Mouse (Mus musculus) hindbrain, postnatal 0 days (tissue): ENCODE measurements around the gene Ppp3r1. TPM values are rescaled to one million over a fixed set of nuclear protein-coding genes. Genes with fewer than 3 reads are reported as not detected.

Experiments
- ATAC-seq: fragments of 200-750 bp; cut with Nextera tagmentation; 2 replicates; pipeline ENCODE4 v1.8.0; 2017; ENCODE audit warnings: mild to moderate bottlenecking, moderate TSS enrichment, moderate library complexity
- DNase-seq: peaks from one replicate; pipeline ENCODE4 v3.0.0-alpha.2; 2015; ENCODE audit warnings: low spot score
- H3K27ac ChIP-seq: fragments of 300-500 bp; sonication (generic); 2 replicates; pipeline ENCODE4 v1.5.1; 2014; ENCODE audit warnings: mild to moderate bottlenecking
- H3K27me3 ChIP-seq: fragments of 300-500 bp; sonication (generic); 2 replicates; pipeline ENCODE4 v1.6.1; 2014; ENCODE audit warnings: low read length, mixed read lengths; ENCODE audit not compliant: insufficient read depth
- H3K36me3 ChIP-seq: fragments of 300-500 bp; sonication (generic); 2 replicates; pipeline ENCODE4 v1.6.1; 2014; ENCODE audit warnings: low read length, mixed read lengths; ENCODE audit not compliant: insufficient read depth
- H3K4me1 ChIP-seq: fragments of 300-500 bp; sonication (generic); 2 replicates; pipeline ENCODE4 v1.6.1; 2014; ENCODE audit warnings: antibody characterized with exemption, low read length, mixed read lengths; ENCODE audit not compliant: insufficient read depth
- H3K4me2 ChIP-seq: fragments of 300-500 bp; sonication (generic); 2 replicates; pipeline ENCODE4 v1.6.1; 2014; ENCODE audit warnings: low read depth, mild to moderate bottlenecking, low read length, moderate library complexity, mixed read lengths
- H3K4me3 ChIP-seq: fragments of 300-500 bp; sonication (generic); 2 replicates; pipeline ENCODE4 v1.5.1; 2014; ENCODE audit warnings: low read length
- H3K9ac ChIP-seq: fragments of 300-500 bp; sonication (generic); replicated peaks from 2 replicates; pipeline ENCODE4 v1.6.1; 2014; ENCODE audit warnings: mild to moderate bottlenecking, low read length, moderate library complexity, mixed read lengths
- H3K9me3 ChIP-seq: fragments of 300-500 bp; sonication (generic); 2 replicates; pipeline ENCODE4 v1.6.1; 2016; ENCODE audit warnings: low read length, mixed read lengths
- CTCF ChIP-seq: IDR thresholded peaks from 2 replicates; pipeline ENCODE4 v1.5.1; 2016; ENCODE audit warnings: antibody characterized with exemption, control low read depth, low read depth
- WGBS: fragments of 180-500 bp; shearing (Covaris S2); extraction: QIAGEN DNeasy Blood & Tissue Kit; methylation state at CpG from one replicate; pipeline ENCODE4 v1.1.7; 2014; 5-methylcytosine and 5-hydroxymethylcytosine counted together
- polyA plus RNA-seq: library from polyadenylated mRNA; unstranded; fragments of >200 nt; fragmentation: Nextera tagmentation; extraction: Ambion mirVana; gene quantifications from 2 replicates; pipeline ENCODE4 v1.2.1, GENCODE M21; 2015
- total RNA-seq: library from RNA; depleted of rRNA; stranded (reverse); fragments of >200 nt; gene quantifications from 2 replicates; pipeline ENCODE4 v1.2.3, GENCODE M21; 2014

The Ppp3r1 gene
- total and polyA plus RNA-seq, 2 experiments from 2014 or later = 90.3 to 268 TPM

- ATAC-seq = no peak
- Histone ChIP-seq H3K4me2 (no peak overlapping the region), H3K27ac (no peak overlapping the region), H3K9ac (no peak overlapping the region), H3K4me3 (no peak overlapping the region), H3K4me1 (no peaks in the 10 kb centered on the region), H3K27me3 (no peaks in the 10 kb centered on the region), H3K9me3 (no peaks in the 10 kb centered on the region), H3K36me3 (peaks cover 22% of the 10 kb centered on the region)
- DNase-seq = no peak
- TF ChIP-seq CTCF = no peak
- 90% methylated on average over 3 of the region's 3 CpGs for WGBS
Measured at GRCm38 (mm10) chr11:17199840-17200501, 40.9 kb downstream of the Ppp3r1 start.

GRCm38 (mm10) chr11:17200936-17201335, 41.9 kb downstream of the Ppp3r1 start:
- Histone ChIP-seq H3K27me3 (no peaks in the 10 kb centered on the region), H3K36me3 (peaks cover 18% of the 10 kb centered on the region), H3K4me1 (no peaks in the 10 kb centered on the region), H3K4me2 (no peak overlapping the region), H3K9ac (no peak overlapping the region), H3K27ac (no peak overlapping the region), H3K9me3 (no peaks in the 10 kb centered on the region), H3K4me3 (no peak overlapping the region)
- no peak for ATAC-seq
- no peak for DNase-seq
- no peak for TF ChIP-seq CTCF
- WGBS = 87% methylated on average over 4 of the region's 4 CpGs

DNA sequence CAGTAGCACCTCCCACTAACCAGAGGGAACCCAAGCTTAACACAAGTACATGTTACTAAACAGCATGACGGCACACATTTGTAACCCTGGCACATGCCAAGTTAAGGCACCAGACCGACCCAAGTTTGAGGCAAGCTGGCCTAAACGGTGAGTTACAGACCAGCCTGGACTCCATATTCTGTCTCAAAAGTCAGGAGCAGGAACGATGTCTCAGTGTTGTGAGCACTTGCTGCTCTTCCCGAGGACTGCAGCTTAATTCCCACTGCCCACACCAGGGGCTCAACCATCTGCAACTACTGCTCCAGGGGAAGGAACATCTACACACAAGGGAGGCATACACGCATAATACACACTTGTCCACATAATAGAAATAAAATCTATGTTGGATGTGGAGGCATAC, 43.4 kb downstream of the Ppp3r1 start:
- 79% methylated on average over 6 of the region's 6 CpGs for WGBS
- Histone ChIP-seq H3K4me1 (no peaks in the 10 kb centered on the region), H3K27ac (no peak overlapping the region), H3K9ac (no peak overlapping the region), H3K27me3 (no peaks in the 10 kb centered on the region), H3K9me3 (no peaks in the 10 kb centered on the region), H3K4me2 (no peak overlapping the region), H3K36me3 (peaks cover 18% of the 10 kb centered on the region; the same call in 1 of the 2 replicates), H3K4me3 (no peak overlapping the region)
- DNase-seq (no peak), ATAC-seq (peak; percentile 5; the same call in 1 of the 2 replicates)
- no peak for TF ChIP-seq CTCF

DNA sequence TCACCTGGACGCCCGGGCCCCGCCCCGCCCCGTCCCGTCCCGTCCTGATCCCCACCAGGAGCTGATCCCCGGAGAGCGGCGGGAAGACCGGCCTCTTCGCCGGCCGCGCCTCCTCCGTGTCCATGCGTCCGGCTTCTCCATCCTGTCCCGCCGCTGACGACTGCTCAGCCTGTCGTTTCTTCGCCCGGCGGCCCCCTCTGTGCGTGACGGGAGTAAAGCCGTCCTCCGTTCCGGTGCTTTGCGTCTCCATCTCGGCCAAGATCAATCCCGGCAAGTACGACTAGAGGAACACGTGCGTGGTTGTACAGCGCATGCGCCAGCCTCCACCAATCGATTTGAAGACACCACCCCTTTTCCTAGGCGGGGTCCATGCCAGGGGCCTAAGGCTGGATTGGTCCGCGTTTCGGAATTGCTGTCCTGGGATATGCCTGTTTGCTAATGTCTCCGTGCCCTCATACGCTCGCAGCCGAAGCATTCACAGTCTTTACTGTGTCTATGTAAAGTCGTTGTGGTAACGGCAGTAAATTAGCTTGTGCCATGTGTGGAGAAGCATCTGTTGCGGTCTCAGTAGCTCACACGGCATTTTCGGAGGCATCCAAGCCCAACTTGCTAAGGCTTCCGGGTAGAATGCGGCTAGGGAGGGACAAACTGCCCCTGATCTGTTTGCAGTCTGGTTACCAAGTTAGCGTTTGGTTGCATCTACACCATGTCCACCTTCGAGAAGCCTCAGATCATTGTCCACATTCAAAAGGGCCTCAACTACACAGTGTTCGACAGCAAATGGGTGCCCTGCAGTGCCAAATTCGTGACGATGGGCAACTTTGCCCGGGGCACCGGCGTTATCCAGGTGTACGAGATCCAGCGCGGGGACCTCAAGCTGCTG, 52.4 kb downstream of the Ppp3r1 start, which contains the start of gene Pno1:
Gene Pno1, minus strand, starts transcription at position 311 of the 883 bp plus-strand sequence.
- under 1% methylated on average over 62 of the region's 65 CpGs for WGBS
- peak within 1 kb of the TSS; percentile 75 for H3K4me3 ChIP-seq
- ATAC-seq = peak; percentile 99
- H3K9ac ChIP-seq = peak within 1 kb of the TSS; percentile 63
- no peaks in the 10 kb centered on the region for H3K4me1 ChIP-seq
- H3K9me3 ChIP-seq = no peaks in the 10 kb centered on the region
- H3K27me3 ChIP-seq = no peaks in the 10 kb centered on the region
- DNase-seq = peak; percentile 99
- peak within 1 kb of the TSS; percentile 88 for H3K27ac ChIP-seq
- no peak for TF ChIP-seq CTCF
- H3K4me2 ChIP-seq = peak within 1 kb of the TSS; percentile 76
- H3K36me3 ChIP-seq = peaks cover 13% of the 10 kb centered on the region; the same call in 1 of the 2 replicates

DNA sequence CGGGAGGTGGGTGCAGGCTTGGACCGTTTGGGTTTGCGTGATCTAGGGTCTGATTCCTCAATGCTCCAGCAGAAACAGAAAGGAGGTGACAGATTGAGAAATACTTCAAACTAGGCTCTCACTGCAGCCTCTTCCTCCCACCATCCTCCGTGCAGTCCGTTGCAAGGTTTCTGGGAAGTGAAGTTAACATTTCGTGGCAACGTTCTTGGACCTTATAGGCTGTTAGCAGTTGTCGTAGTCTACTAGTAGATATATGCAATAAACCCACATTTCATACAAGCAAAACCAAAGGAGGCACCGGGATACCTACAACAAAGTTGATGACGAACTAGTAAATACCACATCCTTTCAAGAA, 53.1 kb downstream of the Ppp3r1 start:
- Histone ChIP-seq H3K4me2 (peak overlapping the region; percentile 76), H3K27ac (peak overlapping the region; percentile 88), H3K4me1 (no peaks in the 10 kb centered on the region), H3K27me3 (no peaks in the 10 kb centered on the region), H3K4me3 (peak overlapping the region; percentile 75), H3K9ac (peak overlapping the region; percentile 63), H3K36me3 (peaks cover 8% of the 10 kb centered on the region; the same call in 1 of the 2 replicates), H3K9me3 (no peaks in the 10 kb centered on the region)
- peak; percentile 6; the same call in 1 of the 2 replicates for TF ChIP-seq CTCF
- 2% methylated on average over 10 of the region's 10 CpGs for WGBS
- DNase-seq = peak; percentile 42
- no peak for ATAC-seq

GRCm38 (mm10) chr11:17212903-17213509, 53.9 kb downstream of the Ppp3r1 start:
- TF ChIP-seq CTCF = no peak
- Histone ChIP-seq H3K9me3 (no peaks in the 10 kb centered on the region), H3K27me3 (no peaks in the 10 kb centered on the region), H3K27ac (no peak overlapping the region), H3K4me1 (no peaks in the 10 kb centered on the region), H3K9ac (no peak overlapping the region), H3K36me3 (peaks cover 6% of the 10 kb centered on the region; the same call in 1 of the 2 replicates), H3K4me3 (no peak overlapping the region), H3K4me2 (peak overlapping the region; percentile 76)
- no peak for DNase-seq
- 89% methylated on average over 5 of the region's 5 CpGs for WGBS
- ATAC-seq = no peak
